Mouse (Mus musculus): ENCODE results near the gene Gpr137. TPM values are rescaled to one million over a fixed set of nuclear protein-coding genes. Genes with fewer than 3 reads are reported as not detected.
"Not testable (repeated sequence)": the region's sequence is repeated elsewhere in the genome, so short reads cannot be mapped to it uniquely, and the experiment has no call there.

Gpr137 gene
- 23.5 and 31.7 TPM in 2 replicates for total RNA-seq (2017)

DNA sequence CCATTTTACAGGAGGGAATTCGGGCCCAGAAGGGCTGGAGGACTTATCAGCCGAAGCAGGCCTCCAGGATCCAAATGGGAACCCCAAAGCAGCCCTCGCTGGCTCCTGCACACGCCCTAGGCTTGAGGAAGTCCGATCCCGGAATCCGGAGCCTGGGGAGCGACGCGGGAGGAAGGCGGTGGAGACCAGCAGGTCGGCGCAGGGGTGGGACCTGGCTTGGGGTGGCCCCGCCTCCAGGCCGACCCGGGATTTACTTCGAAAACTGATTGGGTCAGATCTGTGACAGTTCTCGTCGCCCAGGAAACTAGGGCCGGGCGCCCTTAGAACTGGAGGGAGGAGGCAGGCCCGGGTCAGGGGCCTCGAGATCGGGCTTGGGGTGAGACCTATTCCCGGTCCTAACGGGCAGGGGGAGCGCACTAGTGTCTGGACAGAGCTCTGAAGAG is at the start of gene Gpr137:
TSS of gene Gpr137 (minus strand) at position 232 of the 443 bp plus-strand sequence.
- ATAC-seq (ENCODE audit: extremely low read depth, insufficient number of reproducible peaks, low FRiP score, poor library complexity, severe bottlenecking) = peak; percentile 75

- not testable (repeated sequence) for ATAC-seq (ENCODE audit: extremely low read depth, insufficient number of reproducible peaks, low FRiP score, poor library complexity, severe bottlenecking)
These were observed 48.9 kb upstream of the Gpr137 start for GRCm38 (mm10) chr19:6991166-6991565.

GRCm38 (mm10) chr19:6990712-6991111 is 48.4 kb upstream of the Gpr137 start:
- ATAC-seq (ENCODE audit: extremely low read depth, insufficient number of reproducible peaks, low FRiP score, poor library complexity, severe bottlenecking) = no peak

GRCm38 (mm10) chr19:6989251-6989650 is 47.0 kb upstream of the Gpr137 start:
- ATAC-seq (ENCODE audit: extremely low read depth, insufficient number of reproducible peaks, low FRiP score, poor library complexity, severe bottlenecking) = no peak

GRCm38 (mm10) chr19:6987904-6988285 is 45.6 kb upstream of the Gpr137 start:
- ATAC-seq (ENCODE audit: extremely low read depth, insufficient number of reproducible peaks, low FRiP score, poor library complexity, severe bottlenecking) = no peak

- ATAC-seq (ENCODE audit: extremely low read depth, insufficient number of reproducible peaks, low FRiP score, poor library complexity, severe bottlenecking) = no peak
These were observed 45.0 kb upstream of the Gpr137 start, which contains the start of gene Vegfb for GRCm38 (mm10) chr19:6987061-6987903. Gene Vegfb, minus strand, starts transcription at chr19:6987651.

GRCm38 (mm10) chr19:6985951-6986708 is 43.9 kb upstream of the Gpr137 start:
- no peak for ATAC-seq (ENCODE audit: extremely low read depth, insufficient number of reproducible peaks, low FRiP score, poor library complexity, severe bottlenecking)

DNA sequence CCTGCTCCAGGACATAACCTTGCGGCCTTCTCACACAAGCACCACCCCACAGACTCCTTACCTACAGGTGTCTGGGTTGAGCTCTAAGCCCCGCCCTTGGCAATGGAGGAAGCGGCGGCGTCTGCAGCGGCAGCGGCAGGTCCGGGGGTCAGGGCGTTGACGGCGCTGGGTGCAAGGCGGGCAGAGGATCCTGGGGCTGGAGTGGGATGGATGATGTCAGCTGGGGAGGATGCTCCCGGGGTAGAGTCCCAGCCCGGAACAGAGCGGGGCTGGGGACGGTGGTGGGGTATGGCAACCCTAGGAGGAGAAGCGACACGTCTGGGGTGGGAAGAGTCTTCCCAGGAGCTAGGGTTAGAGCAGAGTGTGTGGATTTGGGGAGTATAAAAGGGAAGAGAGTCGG is 43.0 kb upstream of the Gpr137 start:
- ATAC-seq (ENCODE audit: extremely low read depth, insufficient number of reproducible peaks, low FRiP score, poor library complexity, severe bottlenecking) = no peak

DNA sequence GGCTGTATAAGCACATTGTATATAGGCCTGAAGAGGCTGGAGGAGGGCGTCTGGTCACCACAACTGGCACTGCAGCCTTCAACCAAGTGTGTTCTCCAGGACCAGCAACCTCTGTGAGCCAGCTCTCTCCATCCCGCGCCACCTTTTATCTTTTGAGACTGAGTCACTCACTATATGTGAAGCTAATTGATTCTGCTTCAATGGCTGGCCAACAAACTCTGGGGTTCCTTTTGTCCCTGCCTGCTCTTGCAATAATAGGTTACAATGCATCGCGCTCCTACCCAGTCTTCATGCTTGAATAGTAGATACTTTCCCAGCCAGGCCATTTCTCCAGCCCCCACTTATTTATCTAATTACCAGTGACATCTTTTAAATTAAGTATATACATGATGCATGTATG is 41.3 kb upstream of the Gpr137 start:
- ATAC-seq (ENCODE audit: extremely low read depth, insufficient number of reproducible peaks, low FRiP score, poor library complexity, severe bottlenecking) = no peak

GRCm38 (mm10) chr19:6981465-6981864 is 39.2 kb upstream of the Gpr137 start:
- ATAC-seq (ENCODE audit: extremely low read depth, insufficient number of reproducible peaks, low FRiP score, poor library complexity, severe bottlenecking) = no peak

DNA sequence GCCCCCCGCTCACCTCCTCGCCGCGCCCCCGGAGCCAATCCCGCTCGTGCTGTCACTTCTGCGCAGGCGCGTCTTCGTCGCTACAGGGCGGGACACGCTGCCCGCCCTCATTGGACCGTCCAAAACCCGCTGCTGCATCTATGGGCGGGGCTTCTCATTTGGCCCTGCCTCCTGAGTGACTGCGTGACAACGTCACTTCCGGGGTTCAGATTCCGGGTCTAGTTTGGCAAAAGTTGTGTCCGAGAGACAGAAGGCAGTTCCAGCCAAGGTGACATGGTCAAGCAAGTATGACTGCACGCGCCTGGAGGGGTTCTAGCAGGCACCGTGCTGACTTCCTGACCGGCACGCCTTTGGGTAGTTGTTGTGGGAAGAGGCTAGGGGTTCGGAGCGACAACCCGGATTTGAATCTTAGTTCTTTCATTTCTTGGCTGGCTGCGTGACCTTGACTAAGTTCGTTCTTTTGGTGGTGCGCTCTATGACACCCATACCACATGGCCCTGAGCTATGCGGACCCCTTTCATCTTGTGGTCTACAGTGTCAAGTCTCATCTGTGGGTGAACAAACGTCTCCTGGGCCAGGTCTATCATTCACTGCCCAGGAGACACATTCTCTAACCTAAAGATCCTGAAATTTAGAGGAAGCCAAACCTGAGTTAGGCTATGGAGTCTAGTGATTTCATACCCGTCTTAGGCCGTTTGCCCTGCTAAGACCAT is 38.3 kb upstream of the Gpr137 start, which contains the start of gene Fkbp2:
TSS of gene Fkbp2 (minus strand) at position 121 of the 713 bp plus-strand sequence.
- ATAC-seq (ENCODE audit: extremely low read depth, insufficient number of reproducible peaks, low FRiP score, poor library complexity, severe bottlenecking) = peak; percentile 69

- ATAC-seq (ENCODE audit: extremely low read depth, insufficient number of reproducible peaks, low FRiP score, poor library complexity, severe bottlenecking) = peak; percentile 81
These were observed 37.5 kb upstream of the Gpr137 start for GRCm38 (mm10) chr19:6979486-6980380.

- ATAC-seq (ENCODE audit: extremely low read depth, insufficient number of reproducible peaks, low FRiP score, poor library complexity, severe bottlenecking) = no peak
These were observed 36.8 kb upstream of the Gpr137 start for GRCm38 (mm10) chr19:6979001-6979479.

DNA sequence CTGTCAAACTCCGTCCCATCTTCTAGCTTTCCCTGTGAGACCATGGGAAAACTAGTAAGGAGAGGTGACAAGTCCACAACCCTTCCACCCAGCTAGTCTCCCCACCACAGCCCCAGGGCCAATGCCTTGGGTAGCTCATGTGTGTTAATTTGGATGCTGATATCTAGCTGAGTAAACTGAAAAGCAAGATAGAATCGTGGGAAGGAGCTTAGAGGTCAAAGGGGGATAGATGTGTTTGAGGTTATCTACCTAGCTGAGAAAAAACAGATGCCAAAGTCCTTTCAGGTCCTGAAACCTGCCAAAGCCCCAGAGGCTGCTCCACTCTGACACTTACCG is 36.3 kb upstream of the Gpr137 start:
- ATAC-seq (ENCODE audit: extremely low read depth, insufficient number of reproducible peaks, low FRiP score, poor library complexity, severe bottlenecking) = no peak

GRCm38 (mm10) chr19:6977759-6978638 is 35.7 kb upstream of the Gpr137 start:
- no peak for ATAC-seq (ENCODE audit: extremely low read depth, insufficient number of reproducible peaks, low FRiP score, poor library complexity, severe bottlenecking)

DNA sequence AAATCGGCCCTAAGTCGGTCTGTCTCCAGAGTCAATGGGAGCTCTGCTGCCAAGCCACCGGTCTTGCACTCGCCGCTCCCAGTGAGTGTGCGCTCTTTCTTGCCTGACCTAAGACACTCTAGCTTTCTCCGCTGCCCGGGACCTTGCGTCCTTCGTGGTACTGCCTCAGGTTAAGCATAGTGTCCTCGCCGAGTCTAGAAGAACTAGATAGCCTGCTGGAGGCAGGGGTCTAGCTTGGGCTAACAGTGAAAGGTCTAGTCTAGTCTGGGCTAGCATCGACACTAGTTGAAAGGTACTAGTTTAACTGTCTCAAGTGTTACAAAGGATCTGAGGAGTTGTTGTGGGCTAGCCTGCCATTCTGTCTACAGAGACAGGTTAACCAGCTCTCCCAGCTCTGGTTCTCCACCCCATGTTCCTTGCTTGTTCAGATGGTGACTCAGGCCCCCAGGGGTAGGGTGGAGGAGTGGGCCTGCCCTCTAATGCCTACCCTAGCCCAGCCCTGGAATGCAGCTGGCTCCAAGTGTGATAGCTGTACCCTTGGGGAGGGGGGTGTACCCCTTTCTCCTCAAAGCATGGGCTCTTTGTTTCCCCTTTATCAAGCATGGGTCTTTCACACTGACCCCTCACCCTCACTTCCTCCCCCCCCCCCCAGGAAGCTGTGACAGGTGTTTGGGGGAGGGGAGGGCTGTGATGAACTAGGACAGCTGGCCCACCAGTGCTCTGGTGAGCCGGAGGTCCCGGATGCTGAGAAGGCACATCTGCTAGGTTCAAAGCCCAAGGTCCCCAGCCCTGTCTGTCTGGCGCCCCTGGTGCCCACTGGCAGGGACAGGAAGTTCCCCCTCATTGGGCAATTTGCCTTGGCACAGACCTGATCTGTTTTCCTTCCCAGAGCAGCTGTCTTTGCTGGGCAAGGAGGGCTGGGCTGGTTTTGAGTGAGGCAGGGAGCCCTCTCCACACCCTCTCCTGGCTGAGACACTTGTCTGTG is 33.5 kb upstream of the Gpr137 start, which contains the start of gene Plcb3:
TSS of gene Plcb3 (minus strand) at position 934 of the 985 bp plus-strand sequence.
- no peak for ATAC-seq (ENCODE audit: extremely low read depth, insufficient number of reproducible peaks, low FRiP score, poor library complexity, severe bottlenecking)

All from neutrophil, adult 5-6 weeks (primary cell).